Mouse (Mus musculus) limb, embryonic 11.5 days (tissue): ENCODE results near the gene Timm29. TPM values are rescaled to one million over a fixed set of nuclear protein-coding genes. Genes with fewer than 3 reads are reported as not detected.

Source experiments
- ATAC-seq: fragments of 200-750 bp; cut with Nextera tagmentation; 2 replicates; pipeline ENCODE4 v1.8.0; 2017; ENCODE audit warnings: low read depth; ENCODE audit not compliant: insufficient number of reproducible peaks, low FRiP score, low TSS enrichment
- DNase-seq: peaks from one replicate; pipeline ENCODE4 v3.0.0-alpha.2; 2015; ENCODE audit warnings: low spot score
- H3K27ac ChIP-seq: fragments of 300-500 bp; sonication (generic); replicated peaks from 2 replicates; pipeline ENCODE4 v1.5.1; 2014; ENCODE audit warnings: low read depth, mild to moderate bottlenecking, low read length
- H3K27me3 ChIP-seq: fragments of 300-500 bp; sonication (generic); 2 replicates; pipeline ENCODE4 v1.6.1; 2014; ENCODE audit warnings: mild to moderate bottlenecking, low read length, mixed read lengths; ENCODE audit not compliant: control insufficient read depth, insufficient read depth
- H3K36me3 ChIP-seq: fragments of 300-500 bp; sonication (generic); 2 replicates; pipeline ENCODE4 v1.6.1; 2014; ENCODE audit warnings: mild to moderate bottlenecking, low read length, moderate library complexity, mixed read lengths; ENCODE audit not compliant: control insufficient read depth, insufficient read depth
- H3K4me1 ChIP-seq: fragments of 300-500 bp; sonication (generic); 2 replicates; pipeline ENCODE4 v1.6.1; 2014; ENCODE audit warnings: low read length, mixed read lengths; ENCODE audit not compliant: control insufficient read depth, insufficient read depth
- H3K4me2 ChIP-seq: fragments of 300-500 bp; sonication (generic); 2 replicates; pipeline ENCODE4 v1.6.1; 2014; ENCODE audit warnings: low read depth, mild to moderate bottlenecking, moderate library complexity; ENCODE audit not compliant: severe bottlenecking
- H3K4me3 ChIP-seq: fragments of 300-500 bp; sonication (generic); 2 replicates; pipeline ENCODE4 v1.5.1; 2014; ENCODE audit warnings: low read depth, low read length
- H3K9ac ChIP-seq: fragments of 300-500 bp; sonication (generic); 2 replicates; pipeline ENCODE4 v1.6.1; 2014; ENCODE audit warnings: mild to moderate bottlenecking, low read length
- H3K9me3 ChIP-seq: fragments of 300-500 bp; sonication (generic); 2 replicates; pipeline ENCODE4 v1.6.1; 2016; ENCODE audit warnings: low read length; ENCODE audit not compliant: control insufficient read depth
- WGBS: fragments of 180-500 bp; shearing (Covaris S2); extraction: QIAGEN DNeasy Blood & Tissue Kit; methylation state at CpG from one replicate; pipeline ENCODE4 v1.1.7; 2014; 5-methylcytosine and 5-hydroxymethylcytosine counted together
- polyA plus RNA-seq: library from polyadenylated mRNA; unstranded; fragments of >200 nt; fragmentation: Nextera tagmentation; extraction: Ambion mirVana; gene quantifications from 2 replicates; pipeline ENCODE4 v1.2.1, GENCODE M21; 2014

Timm29 gene
- polyA plus RNA-seq, 1 experiment from 2014 or later = 44.9 TPM

DNA sequence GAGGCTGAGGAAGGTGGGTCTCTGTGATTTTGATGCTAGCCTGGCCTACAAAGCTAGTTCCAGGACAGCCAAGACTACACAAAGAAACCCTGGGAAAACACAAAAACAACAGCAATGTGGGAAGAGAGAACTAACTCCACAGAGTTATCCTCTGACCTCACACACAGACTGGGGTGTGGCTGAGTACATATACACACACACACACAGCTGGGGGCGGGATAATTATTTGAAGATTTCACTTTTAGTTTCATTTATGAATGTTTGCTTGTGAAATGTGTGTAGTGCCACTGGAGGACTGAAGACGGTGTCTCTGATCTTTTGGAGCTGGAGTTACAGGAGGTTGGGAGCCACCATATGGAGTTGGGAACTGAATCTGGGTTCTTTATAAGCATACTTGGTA is 8.6 kb downstream of the Timm29 start:
- WGBS = 80% methylated on average over 2 of the region's 2 CpGs
- no peaks in the 10 kb centered on the region; the same call in 1 of the 2 replicates for H3K36me3 ChIP-seq

DNA sequence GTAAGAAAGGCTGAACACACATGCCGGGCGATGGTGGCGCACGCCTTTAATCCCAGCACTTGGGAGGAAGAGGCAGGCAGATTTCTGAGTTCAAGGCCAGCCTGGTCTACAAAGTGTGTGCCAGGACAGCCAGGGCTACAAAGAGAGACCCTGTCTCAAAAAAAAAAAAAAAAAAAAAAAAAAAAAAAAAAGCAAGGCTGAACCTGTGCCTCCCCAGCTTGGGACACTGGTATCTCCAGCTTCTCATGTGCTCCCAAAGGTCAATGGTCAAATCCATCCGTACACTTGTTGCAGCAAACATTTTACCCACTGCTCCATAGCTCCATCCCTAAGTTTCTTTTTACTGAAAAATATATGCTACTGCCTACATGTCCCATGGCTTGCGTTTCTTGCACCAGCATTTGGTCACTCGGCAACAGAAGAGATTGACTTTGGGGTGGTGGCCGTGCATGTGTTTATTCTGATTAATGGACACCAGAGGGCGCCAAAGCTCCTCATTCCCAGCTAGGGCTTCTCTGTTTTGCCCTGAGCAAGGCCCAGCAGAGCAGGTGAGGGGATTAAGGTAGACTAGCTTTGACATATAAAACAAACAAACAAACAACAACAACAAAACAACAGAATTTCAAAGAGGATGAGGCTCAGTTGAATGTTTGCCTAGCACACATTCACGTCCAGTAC is 9.3 kb downstream of the Timm29 start:
- no peak overlapping the region for H3K4me2 ChIP-seq
- DNase-seq = peak; percentile 84
- H3K9me3 ChIP-seq = no peaks in the 10 kb centered on the region
- ATAC-seq = no peak
- H3K4me1 ChIP-seq = no peaks in the 10 kb centered on the region
- no peak overlapping the region for H3K4me3 ChIP-seq
- no peaks in the 10 kb centered on the region for H3K36me3 ChIP-seq
- H3K27me3 ChIP-seq = no peaks in the 10 kb centered on the region
- no peak overlapping the region for H3K9ac ChIP-seq
- no peak overlapping the region for H3K27ac ChIP-seq
- 50% methylated on average over 10 of the region's 10 CpGs for WGBS

More for the DNA sequence above, 8.6 kb downstream of the Timm29 start:
- Histone ChIP-seq H3K4me2 (no peak overlapping the region), H3K9me3 (no peaks in the 10 kb centered on the region), H3K4me3 (no peak overlapping the region), H3K4me1 (no peaks in the 10 kb centered on the region), H3K9ac (no peak overlapping the region), H3K27me3 (no peaks in the 10 kb centered on the region), H3K27ac (no peak overlapping the region)
- no peak for ATAC-seq
- DNase-seq = no peak

DNA sequence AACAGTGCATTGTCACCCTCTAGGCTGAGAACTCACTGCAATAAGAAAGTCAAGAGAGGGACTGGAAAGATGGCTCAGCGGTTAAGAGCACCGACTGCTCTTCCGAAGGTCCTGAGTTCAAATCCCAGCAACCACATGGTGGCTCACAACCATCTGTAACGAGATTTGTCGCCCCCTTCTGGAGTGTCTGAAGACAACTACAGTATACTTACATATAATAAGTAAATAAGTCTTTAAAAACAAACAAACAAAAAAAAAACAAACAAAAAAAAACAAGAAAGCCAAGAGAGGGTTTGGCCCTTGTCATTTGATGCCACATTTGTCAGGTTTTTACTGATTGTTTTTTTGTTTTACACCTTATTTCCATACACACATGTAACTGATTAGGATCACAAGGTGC is 11.6 kb downstream of the Timm29 start:
- H3K36me3 ChIP-seq = no peaks in the 10 kb centered on the region
- H3K9me3 ChIP-seq = no peaks in the 10 kb centered on the region
- H3K27me3 ChIP-seq = no peaks in the 10 kb centered on the region
- H3K4me1 ChIP-seq = no peaks in the 10 kb centered on the region
- no peak overlapping the region for H3K4me3 ChIP-seq
- ATAC-seq = no peak
- no peak overlapping the region for H3K9ac ChIP-seq
- no peak overlapping the region for H3K27ac ChIP-seq
- no peak overlapping the region for H3K4me2 ChIP-seq
- WGBS = 71% methylated on average over 5 of the region's 5 CpGs
- DNase-seq = no peak

DNA sequence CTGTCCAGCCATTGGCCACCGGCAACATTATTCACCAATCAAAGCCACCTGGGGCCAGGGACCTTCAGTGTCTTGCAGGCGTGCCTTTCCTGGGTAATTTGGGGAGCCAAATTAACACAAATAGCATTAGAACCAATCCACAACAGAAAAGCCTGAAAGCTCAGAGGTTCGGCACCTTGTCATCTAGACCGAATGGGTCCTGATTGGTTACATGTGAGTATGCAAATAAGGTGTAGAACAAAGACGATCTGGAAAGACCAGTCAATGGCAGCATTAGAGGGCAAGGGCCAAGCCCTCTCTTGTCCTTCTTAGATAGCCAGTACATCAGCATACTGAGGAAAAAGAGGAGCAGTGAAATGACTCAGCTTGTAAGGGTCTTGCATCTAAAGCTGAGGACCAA is 13.3 kb downstream of the Timm29 start:
- H3K9me3 ChIP-seq = no peaks in the 10 kb centered on the region
- no peaks in the 10 kb centered on the region for H3K36me3 ChIP-seq
- H3K4me2 ChIP-seq = no peak overlapping the region
- H3K27me3 ChIP-seq = no peaks in the 10 kb centered on the region
- no peak overlapping the region for H3K4me3 ChIP-seq
- DNase-seq = no peak
- H3K27ac ChIP-seq = no peak overlapping the region
- 70% methylated on average over 5 of the region's 5 CpGs for WGBS
- no peaks in the 10 kb centered on the region for H3K4me1 ChIP-seq
- no peak overlapping the region for H3K9ac ChIP-seq
- no peak for ATAC-seq

DNA sequence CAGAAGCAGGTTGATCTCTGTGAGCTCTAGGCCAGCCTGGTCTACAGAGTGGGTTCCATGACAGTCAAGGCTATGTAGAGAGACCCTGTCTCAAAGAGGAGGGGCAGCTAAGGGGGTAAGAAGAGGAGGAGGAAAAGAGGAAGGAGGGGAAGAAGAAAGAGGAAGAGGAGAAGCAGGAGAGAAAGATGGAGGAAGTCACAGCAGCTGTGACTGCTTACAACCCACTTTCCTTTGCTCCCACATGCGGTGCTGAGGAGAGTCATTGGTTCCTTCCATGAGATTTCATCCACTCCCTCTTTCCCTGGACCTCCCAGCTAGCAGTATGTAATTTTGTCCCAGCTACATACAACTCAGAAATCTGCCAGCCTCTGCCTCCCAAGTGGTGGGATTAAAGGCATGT is 14.1 kb downstream of the Timm29 start:
- H3K9me3 ChIP-seq = no peaks in the 10 kb centered on the region
- DNase-seq = no peak
- no peak for ATAC-seq
- WGBS = 92% methylated on average over 1 of the region's 1 CpGs
- no peak overlapping the region for H3K9ac ChIP-seq
- H3K27ac ChIP-seq = no peak overlapping the region
- H3K4me3 ChIP-seq = no peak overlapping the region
- H3K27me3 ChIP-seq = no peaks in the 10 kb centered on the region
- H3K4me2 ChIP-seq = no peak overlapping the region
- no peaks in the 10 kb centered on the region for H3K36me3 ChIP-seq
- no peaks in the 10 kb centered on the region for H3K4me1 ChIP-seq

DNA sequence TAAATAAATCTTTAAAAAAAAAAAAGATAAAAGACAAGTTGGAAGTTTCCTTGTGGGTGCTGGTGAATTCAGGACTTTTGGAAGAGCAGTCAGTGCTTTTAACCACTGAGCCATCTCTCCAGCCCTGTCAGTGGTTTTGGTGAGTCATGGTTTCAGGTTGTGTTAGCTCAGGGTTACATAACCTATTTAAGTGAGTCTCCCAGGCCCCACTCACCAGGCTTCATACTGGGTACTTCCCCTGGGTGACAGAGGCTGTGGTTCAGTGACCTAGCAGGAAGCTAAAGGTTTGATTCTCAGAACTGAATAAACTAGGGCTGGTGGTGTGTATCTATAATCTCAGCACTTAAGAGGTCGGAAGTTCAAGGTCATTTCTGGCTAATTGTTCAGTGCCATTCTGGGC is 17.3 kb downstream of the Timm29 start:
- WGBS = 94% methylated on average over 1 of the region's 1 CpGs
- Histone ChIP-seq H3K4me1 (no peaks in the 10 kb centered on the region), H3K4me3 (no peak overlapping the region), H3K27ac (no peak overlapping the region), H3K4me2 (no peak overlapping the region), H3K9me3 (no peaks in the 10 kb centered on the region), H3K27me3 (no peaks in the 10 kb centered on the region), H3K9ac (no peak overlapping the region), H3K36me3 (no peaks in the 10 kb centered on the region)
- DNase-seq (no peak), ATAC-seq (no peak)

DNA sequence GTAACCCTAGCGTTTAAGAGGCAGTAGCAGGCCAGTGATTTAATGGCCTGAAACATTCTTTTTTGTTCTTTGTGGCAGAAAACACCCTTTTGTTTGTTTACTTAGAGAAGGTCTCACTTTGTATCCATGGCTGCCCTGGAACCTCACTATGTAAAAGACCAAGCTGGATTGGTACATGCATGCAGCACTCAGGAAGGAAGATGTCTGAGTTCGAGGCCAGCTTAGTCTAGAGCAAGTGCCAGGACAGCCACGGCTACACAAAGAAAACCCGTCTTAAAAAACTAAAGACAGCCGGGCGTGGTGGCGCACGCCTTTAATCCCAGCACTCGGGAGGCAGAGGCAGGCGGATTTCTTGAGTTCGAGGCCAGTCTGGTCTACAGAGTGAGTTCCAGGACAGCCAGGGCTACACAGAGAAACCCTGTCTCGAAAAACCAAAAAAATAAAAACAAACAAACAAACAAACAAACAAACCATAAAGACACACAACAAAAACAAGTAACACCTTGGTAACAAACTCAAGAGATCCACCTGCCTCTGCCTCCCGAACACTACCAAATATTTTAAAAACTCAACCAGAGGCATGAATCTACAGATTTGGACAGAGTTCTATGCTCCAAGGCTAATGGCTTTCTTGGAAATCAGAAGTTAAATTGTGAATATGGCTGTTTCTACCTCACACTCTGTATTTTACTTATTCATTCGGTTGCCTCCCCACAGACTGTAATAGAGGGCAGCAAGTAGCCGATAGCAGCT is 22.5 kb downstream of the Timm29 start:
- WGBS = 75% methylated on average over 15 of the region's 15 CpGs

DNA sequence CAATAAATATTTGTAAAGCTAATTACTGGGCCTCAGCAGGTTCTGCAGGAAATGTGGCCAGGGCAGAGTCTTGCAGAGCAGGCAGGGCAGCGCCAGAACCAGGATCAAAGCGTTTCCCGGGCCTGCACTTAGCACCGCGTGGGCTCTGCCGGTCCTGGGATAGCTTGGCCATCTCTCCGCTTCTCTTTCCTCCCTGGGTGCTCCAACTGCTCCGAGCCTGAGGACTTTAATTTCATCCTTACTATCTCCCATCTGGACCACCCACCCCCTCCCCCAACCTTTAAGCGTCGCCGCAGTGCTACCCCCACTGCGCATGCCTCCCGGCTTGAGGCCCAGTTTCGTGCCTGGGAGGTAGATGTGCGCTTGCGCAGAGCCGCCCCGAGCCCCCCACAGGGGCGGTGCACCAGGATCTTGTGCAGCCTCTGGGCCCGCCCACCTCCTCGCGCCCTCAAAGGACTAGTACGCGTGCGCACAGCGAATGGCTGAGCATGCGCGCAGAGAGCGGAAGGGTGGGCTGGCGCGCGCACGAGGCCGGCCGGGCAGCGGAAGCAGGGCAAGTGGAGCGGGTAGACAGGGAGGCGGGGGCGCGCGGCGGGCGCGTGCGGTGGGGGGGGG is 23.2 kb downstream of the Timm29 start, which contains the start of gene Smarca4:
Gene Smarca4, plus strand, starts transcription at position 553 of the 615 bp plus-strand sequence.
- DNase-seq (peak; percentile 100), ATAC-seq (peak; percentile 92)

More for the DNA sequence above, 22.5 kb downstream of the Timm29 start:
- Histone ChIP-seq H3K27me3 (no peaks in the 10 kb centered on the region), H3K4me1 (no peaks in the 10 kb centered on the region), H3K4me3 (peak overlapping the region; percentile 74), H3K4me2 (peak overlapping the region; percentile 67), H3K27ac (peak overlapping the region; percentile 91), H3K9me3 (no peaks in the 10 kb centered on the region), H3K9ac (peak overlapping the region; percentile 81), H3K36me3 (no peaks in the 10 kb centered on the region)
- no peak for ATAC-seq
- no peak for DNase-seq

More for the DNA sequence above, 23.2 kb downstream of the Timm29 start, which contains the start of gene Smarca4:
- H3K36me3 ChIP-seq = no peaks in the 10 kb centered on the region
- H3K4me3 ChIP-seq = peak within 1 kb of the TSS; percentile 74
- peak within 1 kb of the TSS; percentile 96 for H3K9ac ChIP-seq
- H3K9me3 ChIP-seq = no peaks in the 10 kb centered on the region
- H3K4me1 ChIP-seq = no peaks in the 10 kb centered on the region
- under 1% methylated on average over 26 of the region's 45 CpGs for WGBS
- H3K27ac ChIP-seq = peak within 1 kb of the TSS; percentile 97
- no peaks in the 10 kb centered on the region for H3K27me3 ChIP-seq
- peak within 1 kb of the TSS; percentile 67 for H3K4me2 ChIP-seq
